Mouse (Mus musculus) liver, adult 2 months (tissue): Measurements from ENCODE around the gene Slc28a3. TPM values are rescaled to one million over a fixed set of nuclear protein-coding genes. Genes with fewer than 3 reads are reported as not detected.
A peak's percentile ranks its signal among the peaks of the same experiment; 100 is the strongest.

Source experiments
- DNase-seq: peaks from one replicate; pipeline ENCODE4 v3.0.0-alpha.2; 2011; ENCODE audit warnings: low read depth, low spot score; ENCODE audit errors: extremely low read depth
- H3K27ac ChIP-seq: fragments of 200-500 bp; replicated peaks from 2 replicates; pipeline ENCODE4 v1.5.1; 2012; ENCODE audit warnings: low read depth, mild to moderate bottlenecking, control low read depth, inconsistent platforms, low read length; ENCODE audit not compliant: insufficient read depth
- H3K27me3 ChIP-seq: fragments of 200-500 bp; 2 replicates; pipeline ENCODE4 v1.6.1; 2012; ENCODE audit warnings: mild to moderate bottlenecking, moderate library complexity, low read length, inconsistent platforms; ENCODE audit not compliant: control insufficient read depth, insufficient read depth
- H3K36me3 ChIP-seq: fragments of 200-500 bp; 2 replicates; pipeline ENCODE4 v1.6.1; 2012; ENCODE audit warnings: low read length, inconsistent platforms; ENCODE audit not compliant: control insufficient read depth, insufficient read depth
- H3K4me1 ChIP-seq: fragments of 200-500 bp; 2 replicates; pipeline ENCODE4 v1.6.1; 2011; ENCODE audit warnings: low read length; ENCODE audit not compliant: control insufficient read depth, insufficient read depth
- H3K4me3 ChIP-seq: fragments of 200-500 bp; 2 replicates; pipeline ENCODE4 v1.5.1; 2011; ENCODE audit warnings: low read depth, mild to moderate bottlenecking, control low read depth, low read length, moderate library complexity; ENCODE audit not compliant: insufficient read depth
- H3K79me2 ChIP-seq: fragments of 200-500 bp; 2 replicates; pipeline ENCODE4 v1.6.1; 2012; ENCODE audit warnings: inconsistent platforms, mild to moderate bottlenecking, low read length, moderate library complexity; ENCODE audit not compliant: control insufficient read depth, insufficient read depth
- H3K9ac ChIP-seq: fragments of 200-500 bp; 2 replicates; pipeline ENCODE4 v1.6.1; 2012; ENCODE audit warnings: low read depth, mild to moderate bottlenecking, control low read depth, inconsistent platforms, low read length
- CTCF ChIP-seq: fragments of 200-500 bp; IDR thresholded peaks from 2 replicates; pipeline ENCODE4 v1.5.1; 2011; ENCODE audit warnings: low read depth, low read length, control low read depth
- POLR2A ChIP-seq: fragments of 200-500 bp; IDR thresholded peaks from 2 replicates; pipeline ENCODE4 v1.6.1; 2011; ENCODE audit warnings: low read length, control low read depth; ENCODE audit not compliant: insufficient read depth; ENCODE audit errors: extremely low read depth
- WGBS: fragments of 180-500 bp; shearing (Covaris S2); methylation state at CpG from one replicate; pipeline ENCODE4 v1.1.7; 2018; 5-methylcytosine and 5-hydroxymethylcytosine counted together
- polyA plus RNA-seq: library from polyadenylated mRNA; depleted of rRNA; stranded (reverse); fragments of >200 nt; gene quantifications from 2 replicates; pipeline ENCODE4 v1.2.3, GENCODE M21; 2012
- total RNA-seq: library from RNA; depleted of rRNA; stranded (reverse); fragments of >200 nt; gene quantifications from 2 replicates; pipeline ENCODE4 v1.2.3, GENCODE M21; 2014

Slc28a3 gene
- total and polyA plus RNA-seq, 2 experiments: not detected

- H3K9ac ChIP-seq: no peak overlapping the region
- TF ChIP-seq CTCF (peak; percentile 74), POLR2A (no peak)
- H3K79me2 ChIP-seq: no peaks in the 10 kb centered on the region
- peak; percentile 26 for DNase-seq
- WGBS: 6% methylated on average over 9 of the region's 9 CpGs
- no peak overlapping the region for H3K27ac ChIP-seq
- H3K4me1 ChIP-seq: no peaks in the 10 kb centered on the region
- H3K4me3 ChIP-seq: no peak overlapping the region
- H3K27me3 ChIP-seq: no peaks in the 10 kb centered on the region
- H3K36me3 ChIP-seq: no peaks in the 10 kb centered on the region
Observed at GRCm38 (mm10) chr13:58589517-58589858, 21.2 kb downstream of the Slc28a3 start.

GRCm38 (mm10) chr13:58588655-58589516, 21.8 kb downstream of the Slc28a3 start:
- no peaks in the 10 kb centered on the region for H3K4me1 ChIP-seq
- H3K27ac ChIP-seq: no peak overlapping the region
- DNase-seq: no peak
- TF ChIP-seq POLR2A (no peak), CTCF (no peak)
- H3K27me3 ChIP-seq: no peaks in the 10 kb centered on the region
- no peaks in the 10 kb centered on the region for H3K36me3 ChIP-seq
- H3K4me3 ChIP-seq: no peak overlapping the region
- H3K79me2 ChIP-seq: no peaks in the 10 kb centered on the region
- no peak overlapping the region for H3K9ac ChIP-seq
- 65% methylated on average over 15 of the region's 15 CpGs for WGBS

GRCm38 (mm10) chr13:58587962-58588361, 22.7 kb downstream of the Slc28a3 start:
- no peak for TF ChIP-seq CTCF
- Histone ChIP-seq H3K4me3 (no peak overlapping the region), H3K4me1 (no peaks in the 10 kb centered on the region), H3K9ac (no peak overlapping the region), H3K27me3 (no peaks in the 10 kb centered on the region), H3K79me2 (no peaks in the 10 kb centered on the region), H3K36me3 (no peaks in the 10 kb centered on the region), H3K27ac (no peak overlapping the region)
- DNase-seq: no peak
- 79% methylated on average over 7 of the region's 7 CpGs for WGBS

GRCm38 (mm10) chr13:58566181-58566580, 44.5 kb downstream of the Slc28a3 start:
- Histone ChIP-seq H3K27ac (no peak overlapping the region), H3K27me3 (no peaks in the 10 kb centered on the region), H3K4me3 (no peak overlapping the region), H3K36me3 (no peaks in the 10 kb centered on the region), H3K4me1 (no peaks in the 10 kb centered on the region), H3K79me2 (no peaks in the 10 kb centered on the region), H3K9ac (no peak overlapping the region)
- 85% methylated on average over 9 of the region's 9 CpGs for WGBS
- no peak for DNase-seq
- no peak for TF ChIP-seq POLR2A
- TF ChIP-seq CTCF: no peak

- Histone ChIP-seq H3K4me1 (no peaks in the 10 kb centered on the region), H3K79me2 (no peaks in the 10 kb centered on the region), H3K27me3 (no peaks in the 10 kb centered on the region), H3K4me3 (no peak overlapping the region), H3K36me3 (no peaks in the 10 kb centered on the region), H3K27ac (no peak overlapping the region), H3K9ac (no peak overlapping the region)
- TF ChIP-seq CTCF: no peak
- TF ChIP-seq POLR2A: no peak
- DNase-seq: no peak
- 81% methylated on average over 15 of the region's 15 CpGs for WGBS
Observed at GRCm38 (mm10) chr13:58560497-58561138, 50.1 kb downstream of the Slc28a3 start.

- Histone ChIP-seq H3K9ac (no peak overlapping the region), H3K4me3 (no peak overlapping the region), H3K4me1 (no peaks in the 10 kb centered on the region), H3K36me3 (no peaks in the 10 kb centered on the region), H3K27me3 (no peaks in the 10 kb centered on the region), H3K79me2 (no peaks in the 10 kb centered on the region), H3K27ac (no peak overlapping the region)
- TF ChIP-seq CTCF (no peak), POLR2A (no peak)
- 74% methylated on average over 12 of the region's 12 CpGs for WGBS
- no peak for DNase-seq
Observed at GRCm38 (mm10) chr13:58558216-58558615, 52.5 kb downstream of the Slc28a3 start.
